Mouse (Mus musculus) embryo, embryonic 9.5 days (tissue): ENCODE data around the gene Gas7.

Experiments
- DNase-seq: peaks from one replicate; pipeline ENCODE4 v3.0.0-alpha.2; 2017; ENCODE audit errors: extremely low spot score

Gas7 gene

GRCm38 (mm10) chr11:67533151-67533550 is 77.9 kb downstream of the Gas7 start:
- no peak for DNase-seq

GRCm38 (mm10) chr11:67535703-67536102 is 80.5 kb downstream of the Gas7 start:
- no peak for DNase-seq

GRCm38 (mm10) chr11:67536413-67536812 is 81.2 kb downstream of the Gas7 start:
- DNase-seq: no peak

- no peak for DNase-seq
Observed at GRCm38 (mm10) chr11:67537353-67537752, 82.1 kb downstream of the Gas7 start.

GRCm38 (mm10) chr11:67538557-67538956 is 83.3 kb downstream of the Gas7 start:
- no peak for DNase-seq

GRCm38 (mm10) chr11:67544656-67545432 is 89.6 kb downstream of the Gas7 start:
- peak; percentile 31 for DNase-seq

- DNase-seq: no peak
Observed at GRCm38 (mm10) chr11:67546582-67546981, 91.3 kb downstream of the Gas7 start.

GRCm38 (mm10) chr11:67549306-67549705 is 94.1 kb downstream of the Gas7 start:
- DNase-seq: no peak

- no peak for DNase-seq
Observed at GRCm38 (mm10) chr11:67549762-67550488, 94.7 kb downstream of the Gas7 start.

GRCm38 (mm10) chr11:67552400-67552799 is 97.2 kb downstream of the Gas7 start:
- no peak for DNase-seq

GRCm38 (mm10) chr11:67554276-67554675 is 99.0 kb downstream of the Gas7 start:
- DNase-seq: no peak

- DNase-seq: no peak
Observed at GRCm38 (mm10) chr11:67556360-67556759, 101.1 kb downstream of the Gas7 start.

- DNase-seq: no peak
Observed at GRCm38 (mm10) chr11:67558772-67559448, 103.7 kb downstream of the Gas7 start.

- no peak for DNase-seq
Observed at GRCm38 (mm10) chr11:67559522-67559921, 104.3 kb downstream of the Gas7 start.

GRCm38 (mm10) chr11:67561631-67562030 is 106.4 kb downstream of the Gas7 start:
- no peak for DNase-seq

GRCm38 (mm10) chr11:67563141-67563540 is 107.9 kb downstream of the Gas7 start:
- no peak for DNase-seq

GRCm38 (mm10) chr11:67564003-67564637 is 108.9 kb downstream of the Gas7 start:
- DNase-seq: no peak

GRCm38 (mm10) chr11:67565512-67565911 is 110.3 kb downstream of the Gas7 start:
- DNase-seq: no peak

GRCm38 (mm10) chr11:67566704-67567103 is 111.5 kb downstream of the Gas7 start:
- DNase-seq: no peak

- no peak for DNase-seq
Observed at GRCm38 (mm10) chr11:67567184-67567583, 111.9 kb downstream of the Gas7 start.

- DNase-seq: no peak
Observed at GRCm38 (mm10) chr11:67567991-67568390, 112.8 kb downstream of the Gas7 start.

GRCm38 (mm10) chr11:67568815-67569214 is 113.6 kb downstream of the Gas7 start:
- no peak for DNase-seq
